Mouse (Mus musculus) heart, embryonic 13.5 days (tissue): ENCODE measurements at regions not wholly inside any gene's neighbourhood (a gene's known extent, or its start where the extent isn't known, plus 50 kb on each side); places are given as distances from the start of the nearest gene placed in this dataset.

Experiments used
- ATAC-seq: fragments of 200-750 bp; cut with Nextera tagmentation; 2 replicates; pipeline ENCODE4 v1.8.0; 2017; ENCODE audit warnings: moderate TSS enrichment; ENCODE audit not compliant: insufficient number of reproducible peaks, low FRiP score, low TSS enrichment; ENCODE audit errors: extremely low read depth
- H3K27ac ChIP-seq: fragments of 300-500 bp; sonication (generic); replicated peaks from 2 replicates; pipeline ENCODE4 v1.5.1; 2015; ENCODE audit warnings: moderate library complexity, mild to moderate bottlenecking, inconsistent platforms
- H3K27me3 ChIP-seq: fragments of 300-500 bp; sonication (generic); replicated peaks from 2 replicates; pipeline ENCODE4 v1.6.1; 2015; ENCODE audit warnings: mild to moderate bottlenecking, inconsistent platforms
- H3K36me3 ChIP-seq: fragments of 300-500 bp; sonication (generic); 2 replicates; pipeline ENCODE4 v1.6.1; 2015; ENCODE audit warnings: mild to moderate bottlenecking, inconsistent platforms
- H3K4me1 ChIP-seq: fragments of 300-500 bp; sonication (generic); 2 replicates; pipeline ENCODE4 v1.6.1; 2015; ENCODE audit warnings: inconsistent platforms
- H3K4me2 ChIP-seq: fragments of 300-500 bp; sonication (generic); 2 replicates; pipeline ENCODE4 v1.6.1; 2015; ENCODE audit warnings: inconsistent platforms, mild to moderate bottlenecking, moderate library complexity
- H3K4me3 ChIP-seq: fragments of 300-500 bp; sonication (generic); 2 replicates; pipeline ENCODE4 v1.5.1; 2015; ENCODE audit warnings: moderate library complexity, mild to moderate bottlenecking, inconsistent platforms
- H3K9ac ChIP-seq: fragments of 300-500 bp; sonication (generic); 2 replicates; pipeline ENCODE4 v1.6.1; 2015; ENCODE audit warnings: inconsistent platforms, mild to moderate bottlenecking, moderate library complexity
- H3K9me3 ChIP-seq: fragments of 300-500 bp; sonication (generic); 2 replicates; pipeline ENCODE4 v1.6.1; 2016; ENCODE audit warnings: inconsistent platforms
- WGBS: fragments of 180-500 bp; shearing (Covaris S2); methylation state at CpG from one replicate; pipeline ENCODE4 v1.1.7; 2015; ENCODE audit warnings: mixed read lengths; 5-methylcytosine and 5-hydroxymethylcytosine counted together

DNA sequence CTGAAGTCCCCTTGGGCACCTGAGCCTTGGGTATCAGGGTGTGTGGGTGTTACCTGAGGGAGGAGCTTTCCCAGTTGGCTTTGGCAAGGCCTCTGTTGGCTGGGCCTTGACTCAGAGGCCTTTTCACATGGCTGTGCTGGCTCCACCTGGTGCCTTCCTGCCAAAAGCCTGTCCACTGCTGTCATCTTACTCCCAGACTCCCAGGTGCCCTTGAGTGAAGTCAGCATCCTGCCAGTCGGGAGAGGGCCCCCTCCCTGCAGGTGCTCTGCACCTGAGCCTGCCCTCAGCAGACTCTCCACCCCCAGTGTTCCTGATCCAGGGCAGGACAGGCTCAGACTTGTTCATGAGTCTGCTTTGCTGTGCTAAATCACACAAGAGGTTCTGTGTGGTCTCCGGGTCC is 99.2 kb upstream of the Lgalsl start:
- Histone ChIP-seq H3K9me3 (no peaks in the 10 kb centered on the region), H3K4me2 (no peak overlapping the region), H3K9ac (no peak overlapping the region), H3K4me1 (no peaks in the 10 kb centered on the region), H3K4me3 (no peak overlapping the region), H3K27ac (no peak overlapping the region), H3K36me3 (no peaks in the 10 kb centered on the region), H3K27me3 (no peaks in the 10 kb centered on the region)
- ATAC-seq, result no peak
- 63% methylated on average over 2 of the region's 2 CpGs for WGBS

DNA sequence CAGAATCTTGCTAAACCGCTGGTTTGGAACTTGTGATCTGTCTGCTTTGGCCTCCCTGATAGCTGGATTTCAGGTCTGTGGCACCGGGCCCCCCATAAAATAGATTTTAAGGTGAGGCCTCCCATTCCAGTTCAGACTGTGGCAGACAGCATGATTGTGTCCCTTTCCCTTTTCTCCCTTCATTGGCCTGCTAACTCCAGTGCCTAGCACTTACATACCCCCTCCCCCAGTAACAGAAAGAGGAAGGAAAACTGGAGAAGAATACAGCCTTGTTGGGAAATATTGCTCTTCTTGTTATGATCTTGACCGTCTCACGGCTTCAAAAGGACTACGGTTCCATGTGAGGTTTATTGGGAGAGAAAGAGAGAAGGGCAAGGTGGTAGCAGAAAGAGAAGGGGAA is 99.7 kb upstream of the Lgalsl start:
- H3K36me3 ChIP-seq, result no peaks in the 10 kb centered on the region
- no peaks in the 10 kb centered on the region for H3K27me3 ChIP-seq
- no peak overlapping the region for H3K27ac ChIP-seq
- no peak for ATAC-seq
- H3K4me1 ChIP-seq, result no peaks in the 10 kb centered on the region
- H3K4me2 ChIP-seq, result no peak overlapping the region
- H3K9ac ChIP-seq, result no peak overlapping the region
- WGBS, result 85% methylated on average over 5 of the region's 5 CpGs
- no peaks in the 10 kb centered on the region for H3K9me3 ChIP-seq
- H3K4me3 ChIP-seq, result no peak overlapping the region

GRCm38 (mm10) chr11:20934191-20935062 is 103.6 kb upstream of the Lgalsl start:
- Histone ChIP-seq H3K9me3 (no peaks in the 10 kb centered on the region), H3K9ac (no peak overlapping the region), H3K27me3 (no peaks in the 10 kb centered on the region), H3K36me3 (no peaks in the 10 kb centered on the region), H3K4me1 (no peaks in the 10 kb centered on the region), H3K4me3 (no peak overlapping the region), H3K4me2 (no peak overlapping the region), H3K27ac (no peak overlapping the region)
- 52% methylated on average over 2 of the region's 2 CpGs for WGBS
- ATAC-seq, result no peak

- H3K4me3 ChIP-seq, result no peak overlapping the region
- H3K27me3 ChIP-seq, result no peaks in the 10 kb centered on the region
- no peak overlapping the region for H3K27ac ChIP-seq
- ATAC-seq, result no peak
- no peak overlapping the region for H3K9ac ChIP-seq
- H3K9me3 ChIP-seq, result no peaks in the 10 kb centered on the region
- no peak overlapping the region for H3K4me2 ChIP-seq
- H3K36me3 ChIP-seq, result no peaks in the 10 kb centered on the region
- no peaks in the 10 kb centered on the region for H3K4me1 ChIP-seq
Observed at GRCm38 (mm10) chr11:20935063-20935370, 104.2 kb upstream of the Lgalsl start.

DNA sequence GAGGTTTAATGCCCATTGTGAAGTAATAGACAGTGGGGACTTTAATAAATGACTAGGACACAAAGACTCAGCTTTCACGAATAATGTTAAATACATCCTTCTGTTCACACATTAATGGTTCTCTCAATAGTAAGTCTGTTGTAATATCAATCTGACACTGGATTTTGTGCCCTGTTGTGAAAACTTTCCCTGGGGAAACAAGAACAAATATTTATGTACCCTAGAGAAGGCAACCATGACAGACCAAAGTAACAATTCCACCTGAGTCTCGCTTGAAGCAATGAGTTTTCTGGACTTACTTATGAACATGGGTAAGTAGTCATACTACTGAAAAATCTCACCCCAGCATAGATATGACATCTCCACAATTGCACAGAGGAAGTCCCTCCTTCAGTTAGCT is 105.1 kb upstream of the Lgalsl start:
- WGBS, result 81% methylated on average over 2 of the region's 2 CpGs
- Histone ChIP-seq H3K4me1 (no peaks in the 10 kb centered on the region), H3K36me3 (no peaks in the 10 kb centered on the region)

GRCm38 (mm10) chr11:20936996-20937395 is 106.1 kb upstream of the Lgalsl start:
- H3K9me3 ChIP-seq, result no peaks in the 10 kb centered on the region
- H3K4me1 ChIP-seq, result no peaks in the 10 kb centered on the region
- no peak overlapping the region for H3K9ac ChIP-seq
- no peak overlapping the region for H3K4me2 ChIP-seq
- H3K4me3 ChIP-seq, result no peak overlapping the region
- H3K27ac ChIP-seq, result no peak overlapping the region
- H3K27me3 ChIP-seq, result no peaks in the 10 kb centered on the region
- no peak for ATAC-seq
- no peaks in the 10 kb centered on the region for H3K36me3 ChIP-seq
- WGBS, result 79% methylated on average over 1 of the region's 1 CpGs

More for the DNA sequence above, 105.1 kb upstream of the Lgalsl start:
- no peak overlapping the region for H3K27ac ChIP-seq
- H3K27me3 ChIP-seq, result no peaks in the 10 kb centered on the region
- H3K4me3 ChIP-seq, result no peak overlapping the region
- ATAC-seq, result no peak
- no peak overlapping the region for H3K4me2 ChIP-seq
- H3K9me3 ChIP-seq, result no peaks in the 10 kb centered on the region
- H3K9ac ChIP-seq, result no peak overlapping the region

GRCm38 (mm10) chr11:20937942-20938341 is 107.1 kb upstream of the Lgalsl start:
- H3K4me3 ChIP-seq, result no peak overlapping the region
- WGBS, result 87% methylated on average over 4 of the region's 4 CpGs
- ATAC-seq, result no peak

DNA sequence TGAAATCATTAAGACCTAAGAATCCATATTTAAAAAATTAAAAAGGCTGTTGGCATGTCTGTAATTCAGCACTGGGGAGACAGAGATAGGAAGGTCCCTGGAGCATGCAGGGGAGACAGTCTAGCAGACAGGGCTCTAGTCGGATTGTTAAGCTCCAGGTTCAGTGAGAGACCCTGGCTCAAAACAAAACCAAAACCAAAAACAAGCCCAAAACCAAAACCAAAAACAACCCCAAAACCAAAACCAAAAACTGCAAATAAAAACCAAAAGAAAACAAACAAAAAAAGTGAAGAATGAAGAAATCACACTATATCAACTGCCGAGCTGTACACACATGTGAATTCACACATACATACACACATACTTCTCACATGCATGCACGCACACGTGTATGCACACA is 108.8 kb upstream of the Lgalsl start:
- no peak overlapping the region for H3K4me3 ChIP-seq
- no peaks in the 10 kb centered on the region for H3K4me1 ChIP-seq
- H3K9me3 ChIP-seq, result no peaks in the 10 kb centered on the region
- H3K36me3 ChIP-seq, result no peaks in the 10 kb centered on the region
- no peaks in the 10 kb centered on the region for H3K27me3 ChIP-seq
- no peak overlapping the region for H3K4me2 ChIP-seq
- no peak overlapping the region for H3K27ac ChIP-seq
- H3K9ac ChIP-seq, result no peak overlapping the region
- ATAC-seq, result no peak
- 75% methylated on average over 4 of the region's 4 CpGs for WGBS

More at GRCm38 (mm10) chr11:20937942-20938341, 107.1 kb upstream of the Lgalsl start:
- no peaks in the 10 kb centered on the region for H3K4me1 ChIP-seq
- no peaks in the 10 kb centered on the region for H3K9me3 ChIP-seq
- H3K27me3 ChIP-seq, result no peaks in the 10 kb centered on the region
- no peaks in the 10 kb centered on the region for H3K36me3 ChIP-seq
- no peak overlapping the region for H3K4me2 ChIP-seq
- H3K27ac ChIP-seq, result no peak overlapping the region
- no peak overlapping the region for H3K9ac ChIP-seq

GRCm38 (mm10) chr11:20941546-20941945 is 110.7 kb upstream of the Lgalsl start:
- Histone ChIP-seq H3K27me3 (no peaks in the 10 kb centered on the region), H3K4me2 (no peak overlapping the region), H3K36me3 (no peaks in the 10 kb centered on the region), H3K27ac (no peak overlapping the region), H3K9me3 (no peaks in the 10 kb centered on the region), H3K9ac (no peak overlapping the region), H3K4me1 (no peaks in the 10 kb centered on the region), H3K4me3 (no peak overlapping the region)
- no peak for ATAC-seq
- WGBS, result 65% methylated on average over 4 of the region's 4 CpGs

DNA sequence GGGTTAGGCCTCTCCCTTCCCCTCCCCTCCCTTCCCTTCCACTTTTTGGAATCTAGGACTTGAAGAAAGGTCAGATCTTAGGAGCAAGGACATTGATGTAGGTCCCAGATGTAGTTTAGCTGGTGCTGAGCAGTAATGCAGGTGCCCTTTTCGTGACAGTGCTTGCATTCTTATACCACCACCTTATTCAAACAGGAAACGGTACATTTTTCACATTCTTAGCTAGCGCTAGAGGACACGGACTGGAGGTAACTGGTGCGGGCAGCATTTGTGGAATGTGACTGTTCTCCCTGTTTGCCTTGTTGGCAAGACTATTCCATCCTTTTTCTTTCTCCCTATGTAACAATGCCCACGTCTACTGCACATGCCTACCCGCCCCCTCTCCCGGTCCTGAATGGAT is 124.7 kb upstream of the Lgalsl start:
- Histone ChIP-seq H3K27ac (no peak overlapping the region), H3K4me2 (no peak overlapping the region)
- no peak for ATAC-seq

GRCm38 (mm10) chr11:20957766-20958165 is 126.9 kb upstream of the Lgalsl start:
- H3K27ac ChIP-seq, result peak overlapping the region; percentile 65
- H3K4me3 ChIP-seq, result no peak overlapping the region
- H3K9me3 ChIP-seq, result no peaks in the 10 kb centered on the region
- no peak overlapping the region for H3K9ac ChIP-seq
- WGBS, result 27% methylated on average over 2 of the region's 2 CpGs
- no peaks in the 10 kb centered on the region for H3K36me3 ChIP-seq
- no peaks in the 10 kb centered on the region for H3K27me3 ChIP-seq
- peak overlapping the region; percentile 23 for H3K4me2 ChIP-seq
- H3K4me1 ChIP-seq, result peaks cover 33% of the 10 kb centered on the region
- no peak for ATAC-seq

More for the DNA sequence above, 124.7 kb upstream of the Lgalsl start:
- Histone ChIP-seq H3K36me3 (no peaks in the 10 kb centered on the region), H3K9ac (no peak overlapping the region), H3K4me1 (peaks cover 33% of the 10 kb centered on the region), H3K9me3 (no peaks in the 10 kb centered on the region), H3K27me3 (no peaks in the 10 kb centered on the region), H3K4me3 (no peak overlapping the region)
- WGBS, result 47% methylated on average over 8 of the region's 8 CpGs

DNA sequence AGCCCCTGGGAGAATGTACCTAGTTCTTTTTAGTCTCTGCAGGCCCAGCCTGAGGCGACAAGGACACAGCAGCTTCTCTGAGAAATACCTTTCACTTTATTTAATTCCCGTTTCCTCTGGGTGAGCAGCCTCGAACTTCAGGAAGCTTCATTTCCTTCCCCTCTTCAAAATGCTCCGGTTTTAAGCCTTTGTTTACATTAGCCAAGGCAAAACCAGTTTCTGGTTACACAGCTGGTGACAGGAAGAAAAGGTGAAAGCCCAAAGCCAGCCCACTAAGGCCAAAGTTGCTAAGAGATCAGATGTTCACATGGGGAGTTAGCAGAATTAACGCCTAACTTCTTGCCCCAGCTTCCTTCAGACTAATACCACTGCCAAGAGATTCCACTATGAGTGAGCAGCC is 127.4 kb upstream of the Lgalsl start:
- 0 out of 2 replicates have a peak overlapping the region, but pooled peaks have one; percentile 24 for H3K9ac ChIP-seq
- no peaks in the 10 kb centered on the region for H3K36me3 ChIP-seq
- peak overlapping the region; percentile 65 for H3K27ac ChIP-seq
- no peak for ATAC-seq
- H3K4me3 ChIP-seq, result no peak overlapping the region
- no peaks in the 10 kb centered on the region for H3K9me3 ChIP-seq
- H3K27me3 ChIP-seq, result no peaks in the 10 kb centered on the region
- peak overlapping the region; percentile 23 for H3K4me2 ChIP-seq
- 14% methylated on average over 5 of the region's 5 CpGs for WGBS
- peaks cover 33% of the 10 kb centered on the region for H3K4me1 ChIP-seq
